10 mouse cellular contexts compared by ENCODE assay signal in genomic region chr19:9072157-9072530, GRCm38 (mm10). TPM values are rescaled to one million over a fixed set of nuclear protein-coding genes. Genes with fewer than 3 reads are reported as not detected.
DNase-seq lines count a peak whose midpoint lies in the region; ATAC-seq and TF ChIP-seq lines count a peak whose summit lies in the region.
"Had no signal": no experiment of that assay in that cellular context is flagged by ENCODE, and none has a peak within 500 bp of the region (broad histone marks: within the 10 kb centered on the region; RNA-seq: fewer than 3 reads in every experiment).

No protein-coding gene starts in this region.

- peak overlapping the region; percentile 24; the same call in 1 of the 2 replicates for H3K4me3 ChIP-seq in gastrocnemius, adult 2 months
- H3K4me3 ChIP-seq in left cerebral cortex, adult 2 months = no peak overlapping the region
- H3K4me3 ChIP-seq in hindbrain, embryonic 13.5 days = no peak overlapping the region
- H3K4me3 ChIP-seq in small intestine, adult 2 months (ENCODE audit: low read depth, low read length) = no peak overlapping the region
- H3K4me3 ChIP-seq in midbrain, embryonic 15.5 days = no peak overlapping the region
- H3K4me3 ChIP-seq: forebrain, embryonic 10.5 days had no signal

- no peak for DNase-seq in gastrocnemius, adult 2 months
- no peak for DNase-seq in gastrocnemius, adult 8-10 months (ENCODE audit: low spot score in 2 of 2)
- no peak for DNase-seq in left cerebral cortex, adult 2 months (ENCODE audit: extremely low spot score in 1 of 2, low spot score in 2 of 2)
- DNase-seq in left cerebral cortex, postnatal 25 days (ENCODE audit: low spot score in 2 of 2) = no peak
- DNase-seq in spleen, adult 12 weeks (ENCODE audit: low spot score) = no peak

- H3K9me3 ChIP-seq in hindbrain, embryonic 13.5 days = no peaks in the 10 kb centered on the region
- H3K9me3 ChIP-seq in midbrain, embryonic 15.5 days = no peaks in the 10 kb centered on the region
- H3K9me3 ChIP-seq: forebrain, embryonic 10.5 days had no signal

- TF ChIP-seq CTCF in gastrocnemius, adult 2 months (IDR thresholded peaks at IDR 0.05) = no peak
- no peak for TF ChIP-seq CTCF in left cerebral cortex, adult 2 months (IDR thresholded peaks at IDR 0.05)
- no peak for TF ChIP-seq CTCF in small intestine, adult 2 months (IDR thresholded peaks at IDR 0.05; ENCODE audit: extremely low read depth, insufficient read length, insufficient replicate concordance, low read depth, low read length)

- 75% methylated on average over 2 of the region's 2 CpGs for WGBS in hindbrain, embryonic 13.5 days
- WGBS in small intestine, adult 2 months = 75% methylated on average over 2 of the region's 2 CpGs
- WGBS in midbrain, embryonic 15.5 days = 85% methylated on average over 2 of the region's 2 CpGs

- TF ChIP-seq POLR2A in small intestine, adult 2 months (IDR thresholded peaks at IDR 0.05; ENCODE audit: low read depth, low read length) = no peak

- H3K27me3 ChIP-seq in hindbrain, embryonic 13.5 days = no peaks in the 10 kb centered on the region
- H3K27me3 ChIP-seq in small intestine, adult 2 months (ENCODE audit: control insufficient read depth, insufficient read depth, low read length) = no peaks in the 10 kb centered on the region
- no peaks in the 10 kb centered on the region for H3K27me3 ChIP-seq in midbrain, embryonic 15.5 days (replicated peaks)

- no peak overlapping the region for H3K4me2 ChIP-seq in hindbrain, embryonic 13.5 days
- H3K4me2 ChIP-seq in midbrain, embryonic 15.5 days = no peak overlapping the region

- intact Hi-C loops in gastrocnemius, adult 2 months (cut with DNase I) = no loop called here
- intact Hi-C loops in left cerebral cortex, adult 2 months (cut with DNase I) = no loop called here
- intact Hi-C loops in left cerebral cortex, postnatal 25 days (cut with DNase I) = no loop called here

- ATAC-seq in hindbrain, embryonic 13.5 days (ENCODE audit: low FRiP score) = no peak
- ATAC-seq in midbrain, embryonic 15.5 days (replicated peaks) = no peak

- H3K36me3 ChIP-seq in hindbrain, embryonic 13.5 days = no peaks in the 10 kb centered on the region
- H3K36me3 ChIP-seq in small intestine, adult 2 months (ENCODE audit: control insufficient read depth, insufficient read depth, low read length) = no peaks in the 10 kb centered on the region
- H3K36me3 ChIP-seq in midbrain, embryonic 15.5 days (replicated peaks) = no peaks in the 10 kb centered on the region
- H3K36me3 ChIP-seq: forebrain, embryonic 10.5 days had no signal

- H3K27ac ChIP-seq in gastrocnemius, adult 2 months = peak overlapping the region; percentile 90
- H3K27ac ChIP-seq in left cerebral cortex, adult 2 months = peak overlapping the region; percentile 22; the same call in 1 of the 2 replicates
- peak overlapping the region; percentile 58 for H3K27ac ChIP-seq in hindbrain, embryonic 13.5 days
- peak overlapping the region; percentile 47; the same call in 1 of the 2 replicates for H3K27ac ChIP-seq in small intestine, adult 2 months (ENCODE audit: insufficient read depth, low read depth, low read length)
- no peak overlapping the region for H3K27ac ChIP-seq in midbrain, embryonic 15.5 days

- no peak overlapping the region for H3K9ac ChIP-seq in hindbrain, embryonic 13.5 days
- no peak overlapping the region for H3K9ac ChIP-seq in midbrain, embryonic 15.5 days

- peaks cover 20% of the 10 kb centered on the region for H3K4me1 ChIP-seq in hindbrain, embryonic 13.5 days (replicated peaks)
- peaks cover 16% of the 10 kb centered on the region for H3K4me1 ChIP-seq in small intestine, adult 2 months (ENCODE audit: control insufficient read depth, insufficient read depth, insufficient read length, low read length)
- 0 out of 2 replicates have a peak, but pooled peaks cover 3% of the 10 kb centered on the region for H3K4me1 ChIP-seq in midbrain, embryonic 15.5 days

RNA-seq across cellular contexts. Expression of gene Scgb1a1, which starts 15.6 kb away (rescaled TPM):
- total RNA-seq in gastrocnemius, adult 2 months (2021) = not detected
- total RNA-seq in gastrocnemius, adult 8-10 months (2022) = not detected
- total RNA-seq in left cerebral cortex, adult 2 months (2021) = not detected
- total RNA-seq in left cerebral cortex, postnatal 25 days (2021) = not detected
- not detected in 2 replicates for polyA plus RNA-seq in hindbrain, embryonic 13.5 days (2015; fragmentation: Nextera tagmentation; extraction: Ambion mirVana)
- polyA plus RNA-seq in small intestine, adult 2 months (2012; rRNA removed) = 0.30 and 3.7 TPM in 2 replicates
- not detected in 2 replicates for polyA plus RNA-seq in midbrain, embryonic 15.5 days (2015; fragmentation: Nextera tagmentation; extraction: Ambion mirVana)
- total RNA-seq: gastrocnemius, postnatal 14 days had no signal
- polyA plus RNA-seq: forebrain, embryonic 10.5 days had no signal
